ENCODE assay signal across 16 mouse cellular contexts in the genomic region with DNA sequence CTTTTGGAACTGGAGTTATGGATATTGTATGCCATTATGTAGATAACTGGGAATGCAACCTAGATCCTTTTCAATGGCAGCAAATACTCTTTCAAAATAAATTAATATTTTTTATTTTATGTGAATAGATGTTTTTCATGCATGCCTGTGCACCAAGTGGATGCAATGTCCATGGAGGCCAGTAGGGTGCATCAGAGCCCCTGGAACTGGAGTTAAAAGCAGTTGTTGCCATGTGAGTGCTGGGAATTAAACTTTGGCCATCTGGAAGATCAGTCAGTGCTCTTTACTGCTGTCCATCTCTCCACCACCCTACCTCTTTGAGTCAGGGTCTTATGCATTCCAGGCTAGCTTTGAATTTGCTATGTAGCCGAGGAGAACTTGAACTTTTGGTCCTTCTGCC. TPM values are rescaled to one million over a fixed set of nuclear protein-coding genes. Genes with fewer than 3 reads are reported as not detected.
DNase-seq lines count a peak whose midpoint lies in the region; ATAC-seq and TF ChIP-seq lines count a peak whose summit lies in the region.
"Had no signal": no experiment of that assay in that cellular context is flagged by ENCODE, and none has a peak within 500 bp of the region (broad histone marks: within the 10 kb centered on the region; RNA-seq: fewer than 3 reads in every experiment).

No protein-coding gene starts in this region.

- TF ChIP-seq POLR2A in ES-Bruce4 (IDR thresholded peaks at IDR 0.05; ENCODE audit: insufficient read depth, low read length), result no peak
- no peak for TF ChIP-seq POLR2A in small intestine, adult 2 months (IDR thresholded peaks at IDR 0.05; ENCODE audit: low read depth, low read length)

- H3K9ac ChIP-seq in kidney, postnatal 0 days (ENCODE audit: low read depth, low read length), result no peak overlapping the region
- no peak overlapping the region for H3K9ac ChIP-seq in midbrain, postnatal 0 days (replicated peaks; ENCODE audit: low read length, poor library complexity, severe bottlenecking)
- H3K9ac ChIP-seq in midbrain, embryonic 14.5 days (replicated peaks; ENCODE audit: low read length), result no peak overlapping the region
- H3K9ac ChIP-seq in ES-Bruce4 (ENCODE audit: low read depth, poor library complexity, severe bottlenecking), result no peak overlapping the region
- no peak overlapping the region for H3K9ac ChIP-seq in hindbrain, embryonic 14.5 days
- H3K9ac ChIP-seq: heart, embryonic 12.5 days; midbrain, embryonic 15.5 days had no signal

- H3K4me2 ChIP-seq in kidney, postnatal 0 days (ENCODE audit: low read length), result no peak overlapping the region
- no peak overlapping the region for H3K4me2 ChIP-seq in midbrain, postnatal 0 days (ENCODE audit: low read depth, low read length, poor library complexity, severe bottlenecking)
- no peak overlapping the region for H3K4me2 ChIP-seq in midbrain, embryonic 14.5 days (ENCODE audit: low read length)
- H3K4me2 ChIP-seq in hindbrain, embryonic 14.5 days (replicated peaks), result no peak overlapping the region
- H3K4me2 ChIP-seq: heart, embryonic 12.5 days; midbrain, embryonic 15.5 days had no signal

- no peak for ATAC-seq in kidney, postnatal 0 days (replicated peaks; ENCODE audit: low FRiP score, low read depth)
- no peak for ATAC-seq in midbrain, postnatal 0 days (ENCODE audit: low FRiP score)
- ATAC-seq in midbrain, embryonic 14.5 days (ENCODE audit: low FRiP score, low TSS enrichment), result no peak
- ATAC-seq in hindbrain, embryonic 14.5 days (ENCODE audit: low FRiP score), result no peak
- ATAC-seq: inflammation-experienced regulatory T-cells, adult 6 months; midbrain, embryonic 15.5 days had no signal

- no peaks in the 10 kb centered on the region for H3K9me3 ChIP-seq in kidney, postnatal 0 days (replicated peaks; ENCODE audit: low read length)
- H3K9me3 ChIP-seq in midbrain, postnatal 0 days (ENCODE audit: low read length), result no peaks in the 10 kb centered on the region
- H3K9me3 ChIP-seq in midbrain, embryonic 14.5 days (ENCODE audit: control insufficient read depth, low read length), result no peaks in the 10 kb centered on the region
- no peaks in the 10 kb centered on the region for H3K9me3 ChIP-seq in ES-Bruce4 (replicated peaks; ENCODE audit: control insufficient read depth, insufficient read depth, low read length, poor library complexity, severe bottlenecking)
- no peaks in the 10 kb centered on the region for H3K9me3 ChIP-seq in hindbrain, embryonic 14.5 days (ENCODE audit: control insufficient read depth, low read length)
- H3K9me3 ChIP-seq: heart, embryonic 12.5 days; midbrain, embryonic 15.5 days had no signal

- no peak for DNase-seq in kidney, postnatal 0 days (ENCODE audit: low spot score)
- no peak for DNase-seq in kidney, adult 11 months
- DNase-seq in midbrain, postnatal 0 days (ENCODE audit: low spot score), result no peak
- no peak for DNase-seq in midbrain, embryonic 14.5 days
- no peak for DNase-seq in hindbrain, embryonic 14.5 days (ENCODE audit: low spot score)
- DNase-seq: cerebellum, adult 11 months; cerebellum, postnatal 36 days; gastrocnemius, postnatal 14 days; heart, postnatal 4 days; kidney, postnatal 14 days; right cerebral cortex, postnatal 14 days had no signal

- no peak for TF ChIP-seq EP300 in ES-Bruce4 (IDR thresholded peaks at IDR 0.05; ENCODE audit: insufficient read depth, low read depth, low read length)

- H3K4me1 ChIP-seq in kidney, postnatal 0 days (replicated peaks; ENCODE audit: insufficient read depth, low read length), result no peaks in the 10 kb centered on the region
- H3K4me1 ChIP-seq in midbrain, postnatal 0 days (ENCODE audit: insufficient read depth, low read length), result no peaks in the 10 kb centered on the region
- H3K4me1 ChIP-seq in midbrain, embryonic 14.5 days (ENCODE audit: control insufficient read depth, insufficient read depth, low read length), result no peaks in the 10 kb centered on the region
- no peaks in the 10 kb centered on the region for H3K4me1 ChIP-seq in ES-Bruce4 (ENCODE audit: control insufficient read depth, insufficient read depth, low read length)
- H3K4me1 ChIP-seq in small intestine, adult 2 months (ENCODE audit: control insufficient read depth, insufficient read depth, insufficient read length, low read length), result no peaks in the 10 kb centered on the region
- H3K4me1 ChIP-seq in hindbrain, embryonic 14.5 days (replicated peaks; ENCODE audit: control insufficient read depth, insufficient read depth, low read length), result no peaks in the 10 kb centered on the region
- H3K4me1 ChIP-seq: midbrain, embryonic 15.5 days had no signal

- H3K27ac ChIP-seq in kidney, postnatal 0 days, result no peak overlapping the region
- no peak overlapping the region for H3K27ac ChIP-seq in midbrain, postnatal 0 days (ENCODE audit: low read depth, low read length)
- H3K27ac ChIP-seq in midbrain, embryonic 14.5 days (replicated peaks; ENCODE audit: low read depth, low read length), result no peak overlapping the region
- H3K27ac ChIP-seq in ES-Bruce4 (ENCODE audit: insufficient read depth, low read length), result no peak overlapping the region
- H3K27ac ChIP-seq in small intestine, adult 2 months (ENCODE audit: insufficient read depth, low read depth, low read length), result no peak overlapping the region
- H3K27ac ChIP-seq in hindbrain, embryonic 14.5 days, result no peak overlapping the region
- H3K27ac ChIP-seq: midbrain, embryonic 15.5 days had no signal

- peak; percentile 28; the same call in 1 of the 2 replicates for TF ChIP-seq CTCF in kidney, postnatal 0 days (IDR thresholded peaks at IDR 0.05; ENCODE audit: low read depth)
- peak; percentile 20 for TF ChIP-seq CTCF in midbrain, postnatal 0 days (IDR thresholded peaks at IDR 0.05)
- peak; percentile 19 for TF ChIP-seq CTCF in ES-Bruce4 (IDR thresholded peaks at IDR 0.05; ENCODE audit: low read depth, low read length)
- TF ChIP-seq CTCF in small intestine, adult 2 months (IDR thresholded peaks at IDR 0.05; ENCODE audit: extremely low read depth, insufficient read length, insufficient replicate concordance, low read depth, low read length), result peak; percentile 10; the same call in 1 of the 2 replicates

- H3K27me3 ChIP-seq in kidney, postnatal 0 days (ENCODE audit: insufficient read depth, low read length), result no peaks in the 10 kb centered on the region
- H3K27me3 ChIP-seq in midbrain, postnatal 0 days (ENCODE audit: insufficient read depth, low read length), result no peaks in the 10 kb centered on the region
- no peaks in the 10 kb centered on the region for H3K27me3 ChIP-seq in midbrain, embryonic 14.5 days (ENCODE audit: control insufficient read depth, insufficient read depth, low read length)
- no peaks in the 10 kb centered on the region for H3K27me3 ChIP-seq in ES-Bruce4 (ENCODE audit: control insufficient read depth, insufficient read depth, low read length, poor library complexity, severe bottlenecking)
- H3K27me3 ChIP-seq in small intestine, adult 2 months (ENCODE audit: control insufficient read depth, insufficient read depth, low read length), result no peaks in the 10 kb centered on the region
- H3K27me3 ChIP-seq in hindbrain, embryonic 14.5 days (ENCODE audit: control insufficient read depth, insufficient read depth, low read length), result no peaks in the 10 kb centered on the region
- H3K27me3 ChIP-seq: heart, embryonic 12.5 days; midbrain, embryonic 15.5 days had no signal

- WGBS in kidney, postnatal 0 days, result 64% methylated on average over 1 of the region's 1 CpGs
- 100% methylated on average over 1 of the region's 1 CpGs for WGBS in midbrain, postnatal 0 days
- 92% methylated on average over 1 of the region's 1 CpGs for WGBS in midbrain, embryonic 14.5 days
- WGBS in small intestine, adult 2 months, result 90% methylated on average over 1 of the region's 1 CpGs
- WGBS in hindbrain, embryonic 14.5 days, result 85% methylated on average over 1 of the region's 1 CpGs

- H3K4me3 ChIP-seq in kidney, postnatal 0 days (replicated peaks; ENCODE audit: low read depth, low read length), result no peak overlapping the region
- H3K4me3 ChIP-seq in midbrain, postnatal 0 days (ENCODE audit: low read depth, low read length), result no peak overlapping the region
- no peak overlapping the region for H3K4me3 ChIP-seq in midbrain, embryonic 14.5 days (replicated peaks; ENCODE audit: low read depth, low read length)
- no peak overlapping the region for H3K4me3 ChIP-seq in ES-Bruce4 (ENCODE audit: low read depth, low read length)
- H3K4me3 ChIP-seq in small intestine, adult 2 months (ENCODE audit: low read depth, low read length), result no peak overlapping the region
- H3K4me3 ChIP-seq in hindbrain, embryonic 14.5 days (replicated peaks; ENCODE audit: low read length), result no peak overlapping the region
- H3K4me3 ChIP-seq: heart, embryonic 12.5 days; midbrain, embryonic 15.5 days had no signal

- H3K36me3 ChIP-seq in kidney, postnatal 0 days (ENCODE audit: insufficient read depth, low read length), result no peaks in the 10 kb centered on the region
- no peaks in the 10 kb centered on the region for H3K36me3 ChIP-seq in midbrain, postnatal 0 days (ENCODE audit: insufficient read depth, low read length)
- H3K36me3 ChIP-seq in midbrain, embryonic 14.5 days (ENCODE audit: control insufficient read depth, insufficient read depth, low read length), result no peaks in the 10 kb centered on the region
- no peaks in the 10 kb centered on the region for H3K36me3 ChIP-seq in ES-Bruce4 (ENCODE audit: control insufficient read depth, insufficient read depth, low read length, poor library complexity, severe bottlenecking)
- H3K36me3 ChIP-seq in small intestine, adult 2 months (ENCODE audit: control insufficient read depth, insufficient read depth, low read length), result no peaks in the 10 kb centered on the region
- no peaks in the 10 kb centered on the region for H3K36me3 ChIP-seq in hindbrain, embryonic 14.5 days (replicated peaks; ENCODE audit: control insufficient read depth, insufficient read depth)
- H3K36me3 ChIP-seq: heart, embryonic 12.5 days; midbrain, embryonic 15.5 days had no signal

RNA-seq across cellular contexts. Expression of a gene that starts 19.4 kb away (rescaled TPM):
- 0.05 and 0.08 TPM in 2 replicates for polyA plus RNA-seq in kidney, postnatal 0 days (2015; fragmentation: Nextera tagmentation; extraction: Ambion mirVana)
- not detected in 2 replicates for total RNA-seq in midbrain, postnatal 0 days (2014; rRNA removed)
- 0.14 and 0.28 TPM in 2 replicates for polyA plus RNA-seq in midbrain, postnatal 0 days (2015; fragmentation: Nextera tagmentation; extraction: Ambion mirVana)
- not detected in 2 replicates for polyA plus RNA-seq in midbrain, embryonic 14.5 days (2014; fragmentation: Nextera tagmentation; extraction: Ambion mirVana)
- polyA plus RNA-seq in ES-Bruce4 (2011; ENCODE audit: insufficient read depth, insufficient read length, low read depth, missing spikeins), result not detected in 2 replicates
- polyA plus RNA-seq in small intestine, adult 2 months (2012; rRNA removed), result 0.04 and 0.16 TPM in 2 replicates
- 0.10 and 0.19 TPM in 2 replicates for polyA plus RNA-seq in hindbrain, embryonic 14.5 days (2014; fragmentation: Nextera tagmentation; extraction: Ambion mirVana)
- polyA plus RNA-seq: midbrain, embryonic 15.5 days had no signal
